Mouse (Mus musculus): Measurements from ENCODE around the gene Dnase1l1. TPM values are rescaled to one million over a fixed set of nuclear protein-coding genes. Genes with fewer than 3 reads are reported as not detected.

Dnase1l1 gene
- total RNA-seq (2021) = 9.0 and 12.7 TPM in 2 replicates
- long read RNA-seq, experiment 1, transcript Dnase1l1-201 (8 exons, 1,625 nt) = major isoform, 9 of 11 reads
- long read RNA-seq, experiment 1, partial matches to known transcripts = 2 of 11 reads
- long read RNA-seq, experiment 1, other reads (novel, unspliced or antisense) = 0 of 11 reads
- long read RNA-seq, experiment 2, transcript Dnase1l1-201 (8 exons, 1,625 nt) = major isoform, 5 of 6 reads
- long read RNA-seq, experiment 2, partial matches to known transcripts = 0 of 6 reads
- long read RNA-seq, experiment 2, other reads (novel, unspliced or antisense) = 1 of 6 reads

DNA sequence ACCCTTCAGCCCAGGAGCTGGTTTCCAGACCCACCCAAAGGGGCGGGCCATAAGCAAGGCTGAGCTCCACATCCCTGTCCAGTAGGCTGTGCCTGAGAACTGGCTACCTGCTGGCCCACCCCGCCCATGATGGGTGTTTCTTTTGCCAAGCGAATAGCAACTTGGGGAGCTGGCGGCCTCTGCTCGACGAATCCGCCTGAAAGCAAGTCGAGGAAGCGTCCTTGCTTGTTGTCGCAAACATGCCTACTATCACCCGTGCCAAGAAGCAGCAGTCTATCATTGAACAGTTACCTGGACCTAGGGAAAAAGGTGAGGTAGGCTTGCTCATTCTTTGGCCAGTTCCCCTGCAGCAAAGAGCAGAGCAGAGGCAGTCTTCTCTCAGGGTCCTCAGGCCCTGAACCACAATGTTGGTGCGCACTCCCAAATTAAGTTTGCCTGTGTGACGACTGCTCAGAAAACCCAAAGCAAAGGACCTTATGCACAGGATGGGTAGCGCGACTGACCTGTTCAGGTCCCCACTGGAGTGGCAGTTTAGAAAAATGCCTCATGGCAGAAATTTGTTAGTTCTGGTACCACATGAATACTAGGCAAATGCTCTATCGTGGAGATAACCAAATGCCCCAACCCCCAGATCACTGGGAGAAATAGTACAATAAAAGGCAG, at the start of gene Dnase1l1, which contains the start of gene Taz:
Gene Dnase1l1 (minus strand): TSS at position 606 of the 663 bp plus-strand sequence.
Gene Taz (plus strand): TSS at position 181 of the 663 bp plus-strand sequence.
- DNase-seq = peak; percentile 89

DNA sequence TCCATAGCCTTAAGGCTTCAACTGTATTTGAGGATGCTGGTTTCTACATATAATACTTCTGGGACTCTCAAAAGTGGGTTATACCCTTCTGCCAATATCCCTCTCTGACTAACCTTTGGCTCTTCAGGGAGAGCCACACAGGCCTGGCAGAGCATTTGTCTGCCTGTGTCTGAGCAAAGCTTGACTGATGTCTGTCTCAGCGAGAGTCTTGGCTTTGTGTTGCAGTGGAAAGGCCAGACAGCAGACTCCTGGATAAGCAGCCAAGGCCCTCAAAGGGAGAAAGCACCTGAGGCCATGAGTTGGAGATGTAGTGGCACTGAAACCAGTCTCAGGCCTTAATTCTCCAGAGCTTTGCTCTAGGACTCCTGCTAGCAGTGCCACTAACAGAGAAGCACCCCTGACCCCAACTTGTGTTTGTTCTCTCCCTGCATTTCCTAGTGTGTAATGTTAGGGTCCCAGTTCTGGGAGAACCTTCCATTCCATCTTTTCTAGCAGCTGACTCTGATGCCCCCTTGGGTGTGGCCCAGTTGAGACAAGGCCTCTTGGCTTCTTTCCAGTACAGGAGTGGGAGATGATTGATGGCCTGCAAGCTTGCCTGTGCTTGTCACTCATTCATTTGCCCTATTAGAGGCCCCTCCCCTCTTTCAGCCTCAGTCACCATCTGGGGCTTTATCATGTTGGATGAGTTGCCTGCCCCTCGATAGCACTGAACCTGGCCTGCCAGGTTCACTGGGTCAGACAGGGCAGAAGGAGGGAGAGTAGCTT, 48.2 kb upstream of the Dnase1l1 start:
- DNase-seq = no peak

DNA sequence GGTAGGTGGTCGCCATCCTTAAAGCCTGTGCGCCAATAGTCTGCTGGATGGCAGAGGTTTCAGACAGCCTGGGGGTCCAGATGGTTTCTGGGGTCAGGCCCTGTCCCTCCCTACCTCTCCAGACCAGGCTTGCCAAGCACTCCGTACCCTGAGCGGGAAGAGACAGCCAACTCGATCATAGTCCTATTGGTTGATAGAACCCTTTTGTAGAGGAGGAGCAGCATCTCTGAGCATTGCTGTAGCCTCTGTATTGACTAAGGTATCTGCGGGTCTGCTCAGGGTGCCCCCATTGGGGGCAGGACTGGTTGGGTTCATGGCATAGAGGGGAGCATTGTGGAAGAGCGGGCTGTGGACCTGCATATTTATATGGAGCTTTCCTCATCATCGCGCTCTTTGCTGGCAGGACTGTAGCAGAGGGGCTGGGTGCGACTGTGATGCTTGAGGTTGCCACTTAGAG, 47.1 kb upstream of the Dnase1l1 start:
- no peak for DNase-seq

DNA sequence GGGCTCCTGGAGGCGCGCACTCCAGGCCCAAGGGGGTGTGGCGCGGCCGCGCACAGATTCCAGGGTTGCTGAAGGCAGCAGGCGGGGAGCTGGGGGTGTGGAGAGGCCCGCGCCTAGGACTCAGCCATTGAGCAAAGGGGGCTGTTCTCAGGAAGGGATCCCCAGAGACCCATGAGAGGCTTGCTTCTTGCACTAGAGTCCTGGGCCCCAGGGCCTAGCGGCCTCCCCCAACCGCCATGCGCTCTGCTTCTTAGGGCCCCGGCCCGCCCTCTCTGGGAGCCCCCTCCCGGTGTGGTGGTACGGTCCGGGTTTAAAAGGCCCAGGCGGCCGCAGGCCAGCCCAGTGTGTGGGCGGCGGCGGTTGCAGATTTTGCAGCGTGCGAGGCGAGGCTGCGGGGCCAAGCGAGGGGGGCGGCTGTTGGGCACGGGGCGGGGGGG, 46.6 kb upstream of the Dnase1l1 start, which contains the start of gene Plxna3:
Gene Plxna3 (plus strand): TSS at position 342 of the 437 bp plus-strand sequence.
- DNase-seq = peak; percentile 83

DNA sequence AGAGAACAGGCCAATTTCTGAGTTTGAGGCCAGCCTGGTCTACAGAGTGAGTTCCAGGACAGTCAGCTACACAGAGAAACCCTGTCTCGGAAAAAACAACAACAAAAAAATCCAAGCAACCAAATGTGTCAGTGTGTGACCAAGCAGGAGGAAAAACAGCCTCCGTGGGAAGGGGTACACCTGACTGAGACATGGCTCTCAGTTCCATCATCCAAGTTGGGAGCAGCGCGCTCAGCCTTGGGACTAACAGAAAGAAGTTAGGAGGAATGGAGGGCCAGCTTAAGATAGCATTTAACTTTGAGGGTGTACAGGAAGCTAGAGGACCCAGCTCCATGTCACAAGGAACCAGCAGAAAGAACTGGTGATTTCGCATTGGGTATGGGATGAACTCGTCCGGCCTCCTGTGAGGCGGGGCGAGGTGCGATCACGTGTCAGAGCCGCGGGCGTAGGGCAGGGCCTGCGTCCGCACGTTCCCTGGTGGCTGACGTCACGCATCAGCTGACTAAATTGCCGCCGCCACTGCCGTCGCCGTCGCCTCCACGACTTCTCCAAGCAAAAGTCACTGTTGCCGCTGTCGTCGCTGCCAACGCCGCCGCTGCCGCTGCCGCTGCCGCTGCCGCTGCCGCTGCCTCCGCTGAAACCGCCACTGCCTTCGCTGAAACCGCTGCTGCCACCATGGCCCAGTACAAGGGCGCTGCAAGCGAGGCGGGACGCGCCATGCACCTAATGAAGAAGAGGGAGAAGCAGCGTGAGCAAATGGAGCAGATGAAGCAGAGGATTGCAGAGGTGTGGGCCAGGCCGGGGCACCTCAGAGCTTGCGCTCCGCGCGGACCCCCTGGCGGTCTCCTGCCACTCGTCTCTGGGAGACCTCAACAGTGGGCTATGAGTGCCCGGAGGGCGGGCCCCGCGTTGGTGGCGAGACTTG, 30.7 kb upstream of the Dnase1l1 start, which contains the start of gene Fam50a:
Gene Fam50a (plus strand): TSS at position 494 of the 925 bp plus-strand sequence.
- peak; percentile 93 for DNase-seq

DNA sequence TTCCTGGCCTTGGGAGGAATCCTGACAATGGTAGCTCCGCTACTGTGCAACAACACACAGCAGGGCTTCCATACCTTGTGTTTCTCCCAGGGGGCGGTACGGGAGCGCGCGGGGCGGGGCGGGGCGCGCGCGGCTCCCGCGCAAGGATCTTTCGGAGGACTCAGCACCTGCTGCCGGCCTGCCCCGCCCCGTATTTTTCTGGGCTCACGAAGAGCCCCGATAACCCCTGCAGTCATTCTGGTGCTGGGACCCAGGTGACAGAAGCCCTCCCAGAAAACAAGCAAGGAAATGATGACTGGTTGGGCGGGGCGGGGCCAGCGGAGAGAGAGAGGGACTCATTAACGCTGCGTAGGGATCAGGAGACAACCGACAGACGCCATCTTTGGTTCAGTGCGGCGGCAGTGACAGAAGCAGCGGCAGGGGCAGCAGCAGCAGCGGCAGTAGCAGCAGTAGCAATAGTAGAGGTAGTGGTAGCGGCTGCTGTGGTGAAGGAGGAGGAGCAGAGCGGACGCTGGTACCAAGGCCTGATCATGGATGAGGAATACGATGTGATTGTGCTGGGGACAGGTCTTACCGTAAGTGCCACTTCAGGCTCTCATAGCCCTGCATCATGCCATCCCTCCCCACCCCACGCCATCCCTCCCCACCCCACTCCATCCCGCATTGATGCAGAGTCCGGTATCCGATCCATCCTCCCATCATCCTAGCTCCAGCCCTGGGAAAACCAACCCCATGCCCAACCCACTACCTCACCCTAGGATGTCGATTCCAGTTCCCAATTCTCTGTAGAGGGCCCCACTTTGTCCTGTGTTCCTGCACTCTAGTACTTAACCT, 22.9 kb upstream of the Dnase1l1 start, which contains the start of gene Gdi1:
Gene Gdi1 (plus strand): TSS at position 132 of the 834 bp plus-strand sequence.
- peak; percentile 83 for DNase-seq

DNA sequence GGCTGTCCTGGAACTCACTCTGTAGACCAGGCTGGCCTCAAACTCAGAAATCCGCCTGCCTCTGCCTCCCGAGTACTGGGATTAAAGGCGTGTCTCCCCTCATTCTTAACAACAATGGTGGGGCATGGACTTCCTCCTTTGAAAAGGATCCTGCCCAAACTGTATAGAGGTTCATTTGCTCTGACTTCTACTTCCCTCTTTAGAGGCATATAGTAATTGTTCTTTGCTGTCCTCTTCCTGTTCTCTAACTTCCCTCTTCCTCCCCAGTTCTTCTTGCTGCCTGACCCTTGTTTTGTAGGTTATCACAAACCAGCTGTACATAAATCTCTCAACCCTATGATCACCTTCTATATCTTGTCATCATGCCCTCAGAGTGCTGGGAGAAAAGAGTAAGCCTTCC, 17.6 kb upstream of the Dnase1l1 start:
- no peak for DNase-seq

DNA sequence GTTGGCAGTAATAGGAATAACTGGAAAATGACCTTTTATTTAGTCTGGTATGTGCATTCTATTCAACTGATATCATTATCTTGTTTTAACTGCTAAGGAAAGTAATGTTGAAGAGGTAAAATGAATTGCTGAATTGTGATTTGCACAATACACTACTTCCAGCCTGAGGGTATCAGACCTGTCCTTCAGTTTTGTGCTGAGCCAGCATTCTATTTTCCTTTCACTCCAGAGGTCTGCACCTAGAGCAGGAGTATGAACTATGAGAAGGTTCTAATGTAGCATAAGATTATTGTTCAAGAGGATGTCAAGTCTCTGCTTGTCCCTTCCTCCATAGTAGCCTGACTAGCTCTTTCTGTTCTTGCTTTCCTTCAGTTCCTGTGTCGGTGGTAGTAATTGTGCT, 16.2 kb upstream of the Dnase1l1 start:
- DNase-seq = no peak

DNA sequence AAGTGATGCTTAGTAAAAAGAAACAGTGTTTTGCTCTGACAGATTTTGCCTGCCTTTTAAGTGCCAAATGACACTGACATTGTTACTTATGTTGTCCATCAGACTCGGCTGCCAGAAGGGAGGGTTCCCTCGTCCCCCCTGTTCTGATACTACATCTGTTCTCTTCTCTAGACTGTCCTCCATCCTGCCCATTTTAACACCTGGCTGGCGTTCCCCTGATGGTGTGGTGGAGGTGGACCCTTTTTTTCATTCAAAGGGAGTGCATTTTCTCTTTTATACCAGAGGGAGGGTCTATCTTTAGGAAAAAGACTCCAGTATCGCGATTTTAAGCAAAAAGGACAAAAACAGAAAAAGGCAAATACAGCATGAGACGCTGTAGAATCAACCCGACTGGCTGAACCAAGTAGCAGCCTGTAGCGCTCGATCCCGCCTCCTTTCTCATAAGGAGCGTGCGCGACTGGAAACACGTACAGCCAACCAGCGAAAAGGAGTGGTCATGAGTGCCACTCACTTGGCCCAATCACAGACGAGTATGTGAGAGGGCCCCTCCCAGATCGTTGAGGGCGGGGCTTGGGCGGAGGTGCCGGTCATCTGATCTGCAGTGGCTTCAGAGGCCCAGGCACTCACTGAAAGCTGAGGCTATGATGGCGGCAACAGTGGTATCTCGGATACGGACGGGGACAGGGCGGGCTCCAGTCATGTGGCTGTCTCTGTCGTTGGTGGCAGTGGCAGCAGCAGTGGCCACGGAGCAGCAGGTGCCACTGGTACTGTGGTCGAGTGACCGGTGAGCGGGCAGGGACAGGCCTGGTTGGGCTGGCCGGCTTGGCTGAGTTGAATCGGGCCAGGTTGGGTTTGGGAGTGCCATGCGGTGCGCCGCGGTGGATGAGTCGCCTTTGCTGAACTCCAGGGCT, 14.7 kb upstream of the Dnase1l1 start, which contains the start of gene Atp6ap1:
Gene Atp6ap1 (plus strand): TSS at position 560 of the 911 bp plus-strand sequence.
- DNase-seq = peak; percentile 95

DNA sequence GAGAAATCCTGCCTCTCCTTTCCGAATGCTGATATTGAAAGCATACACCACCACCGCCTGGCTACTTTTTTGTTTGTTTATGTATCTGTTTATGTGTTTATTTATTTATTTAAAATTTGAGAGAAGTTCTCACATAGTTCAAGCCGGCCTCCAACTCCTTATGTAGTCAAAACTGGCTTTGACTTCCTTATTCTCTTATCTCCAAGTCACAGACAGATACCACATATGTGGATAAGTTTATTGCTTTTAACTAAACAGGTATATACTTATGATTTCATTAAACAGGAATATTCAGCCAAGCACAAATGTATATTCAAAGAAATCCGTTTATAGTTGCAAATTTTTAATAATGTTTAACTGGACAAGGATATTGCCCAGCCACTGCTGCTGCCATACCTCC, 11.3 kb upstream of the Dnase1l1 start:
- DNase-seq = no peak

DNA sequence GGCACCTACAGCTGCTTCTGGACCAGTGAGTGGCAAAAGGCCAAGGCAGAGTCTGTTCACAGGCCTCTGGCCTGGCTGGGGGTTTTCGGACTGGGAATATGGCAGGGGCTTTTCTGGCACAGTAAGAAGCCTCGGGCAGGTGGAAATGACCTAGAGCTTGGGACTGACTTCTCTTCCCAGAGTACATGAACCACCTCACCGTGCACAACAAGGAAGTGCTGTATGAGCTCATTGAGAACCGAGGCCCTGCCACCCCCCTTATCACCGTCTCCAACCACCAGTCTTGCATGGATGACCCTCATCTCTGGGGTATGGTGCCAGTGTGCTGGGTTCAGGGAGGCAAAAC, 928 bp upstream of the Dnase1l1 start:
- DNase-seq = no peak

DNA sequence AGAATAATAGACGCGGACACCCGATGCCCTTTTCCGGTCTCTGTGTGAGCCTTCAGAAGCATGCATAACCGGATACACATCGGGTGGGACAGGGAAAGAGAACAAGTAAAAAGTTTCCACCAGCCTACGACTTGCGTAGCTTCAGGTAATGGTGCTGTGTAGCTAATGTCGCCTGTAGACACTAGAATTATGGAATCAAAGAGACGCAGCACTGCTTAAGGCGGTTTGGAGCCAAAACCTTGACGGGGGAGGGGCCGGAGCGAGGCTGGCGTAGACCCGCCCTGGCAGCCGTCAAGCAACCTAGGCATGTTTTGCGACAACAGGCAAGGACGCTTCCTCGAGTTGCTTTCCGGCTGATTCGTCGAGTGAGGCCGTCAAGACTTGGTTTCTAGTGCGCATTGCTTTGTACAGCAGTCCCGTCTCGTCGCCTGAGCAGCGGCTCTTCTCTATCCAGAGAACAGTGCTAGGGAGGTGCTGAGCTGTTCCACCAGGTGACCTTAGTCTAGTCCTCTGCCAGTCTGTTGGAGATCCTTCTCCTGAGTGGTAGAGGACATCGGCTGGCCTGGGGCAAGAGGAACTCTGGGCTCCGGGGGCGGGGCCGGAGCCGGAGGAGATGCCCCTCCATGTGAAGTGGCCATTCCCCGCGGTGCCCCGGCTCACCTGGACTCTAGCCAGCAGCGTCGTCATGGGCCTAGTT, 406 bp upstream of the Dnase1l1 start:
- DNase-seq = peak; percentile 91

DNA sequence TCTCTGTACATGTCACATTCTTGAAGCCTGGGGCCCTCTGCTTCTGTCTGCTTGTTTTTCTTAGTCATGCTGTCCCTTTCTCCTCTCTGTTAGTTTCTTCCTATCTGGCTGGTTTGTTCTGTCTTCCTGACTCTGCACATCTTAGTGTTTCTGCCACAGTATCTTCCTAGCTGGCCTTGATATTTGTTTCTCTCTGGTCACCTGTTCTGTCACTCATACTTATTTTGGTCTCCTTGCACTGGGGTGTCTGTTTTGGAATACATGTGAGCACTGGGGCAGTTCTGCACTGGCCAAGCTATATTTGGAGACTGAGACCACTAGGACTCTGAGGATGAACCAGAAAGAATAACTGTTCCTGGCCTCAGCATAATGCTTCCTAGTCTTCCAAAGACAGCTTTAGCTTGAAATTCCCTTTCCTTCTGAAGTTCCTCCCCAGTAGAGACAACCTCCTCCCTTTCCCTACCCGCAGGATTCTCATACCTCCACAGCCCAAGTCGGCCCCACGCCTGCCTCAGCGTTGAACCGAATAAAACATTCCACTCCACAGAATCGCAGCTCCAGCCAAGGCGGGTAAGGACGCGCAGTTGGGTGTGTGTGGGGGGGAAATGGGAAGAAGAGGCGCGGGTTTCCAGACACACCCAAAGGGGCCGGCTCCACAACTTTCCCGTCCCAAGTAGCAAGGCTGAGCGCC, 951 bp downstream of the Dnase1l1 start:
- DNase-seq = no peak

DNA sequence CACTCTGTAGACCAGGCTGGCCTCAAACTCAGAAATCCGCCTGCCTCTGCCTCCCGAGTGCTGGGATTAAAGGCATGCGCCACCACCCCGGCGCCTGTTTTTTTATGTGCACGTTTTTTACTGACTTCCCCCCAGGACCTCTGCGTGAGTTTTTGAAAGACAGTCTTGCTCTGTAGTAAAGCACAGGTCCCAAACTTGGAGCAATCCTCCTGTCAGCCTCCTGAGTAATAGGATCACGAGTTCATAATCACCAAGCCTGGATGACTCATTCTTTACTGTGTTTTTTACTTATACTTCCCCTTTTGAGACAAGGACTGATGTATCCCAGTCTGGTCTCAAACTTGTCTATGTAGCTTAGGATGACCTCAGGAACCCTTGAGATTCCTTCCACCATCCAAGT, 4.2 kb downstream of the Dnase1l1 start:
- DNase-seq = no peak

DNA sequence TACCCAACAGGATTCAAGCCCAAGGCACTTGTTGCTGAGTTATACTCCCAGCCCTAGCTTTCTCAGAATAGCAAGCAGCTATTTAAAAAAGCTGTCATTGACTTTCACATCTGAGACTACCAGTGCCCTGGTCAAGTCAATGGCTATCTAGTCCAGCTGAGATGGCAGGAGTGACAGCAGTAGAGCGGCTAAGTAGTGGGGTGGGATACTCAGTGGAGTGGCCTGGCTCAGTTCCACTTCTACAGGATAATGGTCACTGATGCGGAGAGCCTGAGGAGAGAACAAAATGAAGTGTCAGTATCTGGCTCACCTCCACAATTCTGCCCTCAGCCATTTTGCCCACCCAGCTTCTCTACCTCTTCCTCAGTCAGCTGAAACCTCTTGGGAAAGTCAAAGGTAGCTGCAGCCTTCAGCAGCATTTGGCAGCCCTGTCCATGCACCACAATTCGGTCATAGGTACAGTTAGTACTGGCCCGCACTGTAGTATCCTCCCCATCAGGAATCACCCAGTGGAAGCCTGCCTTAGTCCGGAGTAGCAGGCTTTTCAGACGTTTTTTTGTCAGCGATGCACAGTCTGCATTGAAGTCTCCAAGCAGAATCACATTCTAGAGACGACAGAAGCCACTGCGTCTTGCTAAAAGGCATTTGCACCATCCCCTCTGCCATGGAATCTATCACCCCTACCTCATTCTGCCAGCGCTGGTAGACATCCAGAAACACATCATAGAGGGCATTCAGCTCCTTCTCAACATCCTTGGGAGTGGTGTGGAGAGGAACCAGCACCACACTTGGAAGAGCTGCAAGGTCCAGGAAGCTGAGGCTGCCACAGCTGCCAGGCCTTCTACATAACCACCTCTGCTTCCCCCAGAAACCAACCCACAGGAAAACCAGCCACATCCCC, 8.5 kb downstream of the Dnase1l1 start:
- peak; percentile 22 for DNase-seq

DNA sequence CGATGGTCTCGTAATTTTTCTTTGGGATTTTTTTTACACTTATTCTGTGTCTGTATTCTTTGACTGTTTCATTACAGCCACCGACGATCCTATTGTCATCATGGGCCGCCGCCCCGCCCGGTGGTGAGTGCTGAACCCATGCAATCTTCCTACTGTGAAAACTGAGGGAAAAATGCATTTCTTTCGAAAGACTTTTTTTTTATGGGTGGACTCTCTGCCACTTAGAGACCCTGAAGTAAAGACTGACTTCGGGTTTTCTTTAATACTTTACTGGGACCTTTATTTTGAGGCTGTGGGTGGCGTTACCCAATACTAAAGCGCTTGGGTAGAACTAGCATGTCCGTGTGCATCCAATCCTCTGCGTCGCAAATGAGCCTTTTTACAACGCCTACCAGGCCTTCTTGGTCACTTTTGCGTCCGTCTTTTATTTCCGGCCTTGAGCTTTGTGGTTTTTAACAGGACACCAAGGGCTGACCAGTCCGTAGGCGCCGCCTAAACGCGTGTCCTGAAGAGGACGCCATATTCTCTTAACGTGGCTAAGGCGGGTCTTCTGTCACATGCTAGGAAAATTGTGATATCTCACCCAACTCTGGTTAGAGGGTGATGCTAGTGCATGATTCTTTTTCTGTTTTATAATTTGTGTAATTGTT, 11.1 kb downstream of the Dnase1l1 start:
- DNase-seq = peak; percentile 64
